Mouse (Mus musculus) c-Kit-negative CD71-positive TER-119-positive erythroid progenitor cells, embryonic 14.5 days (primary cell): ENCODE results near the gene Mthfr.
"Not testable (repeated sequence)": the region's sequence is repeated elsewhere in the genome, so short reads cannot be mapped to it uniquely, and the experiment has no call there.

Experiments used
- DNase-seq: peaks from one replicate; pipeline ENCODE4 v3.0.0-alpha.2; 2013; ENCODE audit warnings: low read depth, low spot score

The Mthfr gene

DNA sequence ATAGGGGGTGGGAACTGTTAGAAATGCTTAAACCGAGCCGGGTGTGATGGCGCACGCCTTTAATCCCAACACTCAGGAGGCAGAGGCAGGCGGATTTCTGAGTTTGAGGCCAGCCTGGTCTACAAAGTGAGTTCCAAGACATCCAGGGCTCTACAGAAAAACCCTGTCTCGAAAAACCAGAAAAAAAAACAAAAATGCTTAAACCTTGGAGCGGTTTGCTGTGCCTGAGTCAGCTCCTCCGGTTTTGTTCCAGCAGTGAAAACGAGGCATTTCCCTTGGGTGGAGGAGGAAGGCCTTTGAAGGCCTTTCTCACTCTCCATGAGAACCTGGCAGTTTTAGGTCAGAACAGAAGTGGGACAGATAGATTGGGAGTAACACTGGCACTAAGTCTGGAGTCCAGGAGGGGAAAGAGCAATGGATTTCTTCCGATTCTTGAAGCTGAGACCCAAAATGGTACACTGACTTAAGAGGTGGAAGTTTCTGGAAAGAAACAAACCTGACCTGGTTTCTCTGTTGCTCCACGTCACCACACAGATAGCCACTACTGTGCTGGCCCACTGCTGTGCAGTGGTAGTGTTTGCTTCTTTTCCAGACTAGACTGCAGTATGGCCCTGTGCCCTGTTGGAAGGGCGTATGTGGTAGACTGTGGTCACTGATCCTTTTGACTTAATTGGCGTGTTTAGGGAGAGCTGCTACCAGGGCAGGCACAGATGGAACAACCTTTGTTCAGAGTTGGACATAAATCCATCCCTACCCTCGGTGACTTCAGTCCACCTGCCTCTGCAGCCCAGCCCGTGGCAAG is 1.4 kb downstream of the Mthfr start:
- DNase-seq = no peak

DNA sequence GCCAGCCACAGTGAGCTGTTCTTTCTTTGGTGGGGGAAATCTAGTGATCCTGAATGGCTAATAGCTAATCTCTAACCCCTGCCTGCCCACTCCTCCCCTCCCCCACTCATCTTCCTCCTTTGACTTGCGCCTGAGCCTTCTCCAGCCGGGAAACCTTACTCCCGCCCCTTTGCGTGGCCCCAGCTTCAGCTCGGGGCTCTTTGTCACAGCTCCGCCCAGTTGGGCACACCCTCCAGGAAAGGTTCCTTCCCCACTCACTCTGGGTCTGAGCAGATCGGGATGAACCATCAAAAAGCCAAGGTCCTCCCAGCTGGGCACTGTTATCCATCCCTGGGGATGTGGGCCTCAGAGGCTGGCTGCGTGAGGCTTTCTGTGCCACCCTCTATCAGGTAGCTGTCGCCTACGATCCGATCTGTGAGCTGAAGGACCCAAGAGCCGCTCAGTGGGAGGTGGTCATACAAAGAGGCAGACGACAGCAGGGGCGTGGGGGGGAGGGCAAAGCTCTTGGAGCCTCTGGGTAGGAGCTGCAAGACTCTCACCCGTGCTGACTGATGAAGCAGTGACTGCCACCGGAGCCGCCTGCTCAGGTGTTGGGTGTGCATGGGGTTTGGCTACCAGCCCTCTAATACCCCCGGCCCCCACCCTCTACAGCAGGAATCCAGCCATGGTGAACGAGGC is 2.2 kb downstream of the Mthfr start:
- peak; percentile 71 for DNase-seq

DNA sequence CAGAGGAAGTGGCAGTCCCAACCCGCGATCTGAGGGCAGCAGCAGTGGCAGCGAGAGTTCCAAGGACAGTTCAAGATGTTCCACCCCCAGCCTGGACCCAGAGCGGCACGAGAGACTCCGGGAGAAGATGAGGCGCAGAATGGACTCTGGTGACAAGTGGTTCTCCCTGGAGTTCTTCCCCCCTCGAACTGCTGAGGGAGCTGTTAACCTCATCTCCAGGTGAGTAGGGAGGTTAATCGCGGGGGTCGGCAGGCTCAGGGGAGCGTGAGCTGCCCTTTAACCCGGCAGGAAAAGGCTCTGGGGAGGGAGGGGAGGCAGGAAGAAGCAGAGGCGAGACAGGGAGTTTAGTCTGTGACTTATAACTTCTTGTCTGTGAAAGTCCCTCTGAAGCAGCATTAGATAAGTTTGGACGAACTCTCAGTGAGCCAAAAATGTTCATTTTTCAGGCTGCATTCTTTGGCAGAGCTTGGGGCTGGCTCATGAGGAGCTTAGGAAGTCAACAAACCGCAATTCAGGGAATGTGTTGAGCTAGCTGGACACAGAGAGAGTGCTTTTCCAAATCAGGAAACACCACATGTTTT is 2.8 kb downstream of the Mthfr start:
- DNase-seq = no peak

DNA sequence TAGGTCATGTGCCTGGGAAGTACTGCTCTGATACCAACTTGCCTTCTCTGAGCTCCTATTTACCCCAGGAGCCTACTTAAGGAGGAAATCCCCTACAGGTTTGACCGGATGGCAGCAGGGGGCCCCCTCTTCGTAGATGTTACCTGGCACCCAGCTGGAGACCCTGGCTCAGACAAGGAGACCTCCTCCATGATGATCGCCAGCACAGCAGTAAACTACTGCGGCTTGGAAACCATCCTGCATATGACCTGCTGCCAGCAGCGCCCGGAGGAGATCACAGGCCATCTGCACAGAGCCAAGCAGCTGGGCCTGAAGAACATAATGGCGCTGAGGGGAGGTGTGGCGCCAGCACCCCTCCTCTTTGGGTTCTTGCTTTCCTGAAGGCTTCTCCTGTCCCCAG is 4.5 kb downstream of the Mthfr start:
- not testable (repeated sequence) for DNase-seq

- no peak for DNase-seq
Observed at GRCm38 (mm10) chr4:148044113-148044512, 5.2 kb downstream of the Mthfr start.

GRCm38 (mm10) chr4:148046450-148047031 is 7.7 kb downstream of the Mthfr start:
- peak; percentile 48 for DNase-seq

DNA sequence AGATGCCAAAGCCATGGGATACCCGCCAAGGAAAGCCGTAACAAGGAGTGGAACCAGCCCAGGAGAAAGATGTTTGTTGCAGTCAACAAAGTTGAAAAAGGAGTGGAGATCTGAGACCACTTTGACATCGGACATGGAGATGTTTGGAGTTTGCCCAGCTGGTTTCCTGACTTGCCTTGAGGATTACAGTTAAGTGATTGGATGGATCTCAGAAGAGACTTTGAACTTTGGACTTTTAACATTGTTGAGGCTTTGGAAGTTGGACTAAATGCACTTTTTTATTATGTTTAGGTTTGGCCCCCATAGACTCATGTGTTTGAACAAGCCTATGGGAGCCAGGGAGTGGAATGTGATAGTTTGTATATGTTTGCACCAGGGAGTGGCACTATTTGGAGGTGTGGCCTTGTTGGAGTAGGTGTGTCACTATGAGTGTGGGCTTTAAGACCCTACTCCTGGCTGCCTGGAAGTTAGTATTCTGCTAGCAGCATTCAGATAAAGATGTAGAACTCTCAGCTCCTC is 11.6 kb downstream of the Mthfr start:
- not testable (repeated sequence) for DNase-seq

GRCm38 (mm10) chr4:148051046-148051776 is 12.3 kb downstream of the Mthfr start:
- no peak for DNase-seq

DNA sequence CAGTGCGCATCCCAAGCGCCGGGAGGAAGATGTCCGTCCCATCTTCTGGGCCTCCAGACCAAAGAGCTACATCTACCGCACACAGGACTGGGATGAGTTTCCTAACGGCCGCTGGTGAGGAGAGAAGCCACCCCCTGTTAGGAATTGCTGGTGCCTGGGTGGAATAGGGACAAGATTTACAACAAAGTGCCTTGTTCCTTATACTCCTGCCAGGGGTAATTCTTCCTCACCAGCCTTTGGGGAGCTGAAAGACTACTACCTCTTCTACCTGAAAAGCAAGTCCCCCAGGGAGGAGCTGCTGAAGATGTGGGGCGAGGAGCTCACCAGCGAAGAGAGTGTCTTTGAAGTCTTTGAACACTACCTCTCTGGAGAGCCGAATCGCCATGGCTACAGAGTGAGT is 13.0 kb downstream of the Mthfr start:
- DNase-seq = no peak

DNA sequence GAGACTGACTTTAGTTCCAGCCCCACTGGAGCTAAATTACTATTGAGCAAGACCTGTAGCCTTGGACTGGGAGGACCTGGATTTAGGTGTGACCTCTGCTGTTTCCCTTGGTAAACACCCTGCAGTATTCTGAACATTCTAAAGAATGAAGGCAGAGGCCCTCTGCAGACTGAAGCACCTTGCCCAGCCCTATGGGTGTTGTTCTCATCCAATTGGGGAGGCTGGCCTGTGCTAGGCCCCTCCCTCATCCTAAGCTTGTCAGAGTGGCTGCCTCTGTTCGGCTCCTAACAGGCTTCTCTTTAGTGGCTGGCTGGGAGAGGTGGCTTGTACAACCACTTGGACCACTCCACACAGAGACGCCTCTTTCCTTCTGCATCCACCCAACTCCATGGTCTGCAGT is 14.1 kb downstream of the Mthfr start:
- no peak for DNase-seq

DNA sequence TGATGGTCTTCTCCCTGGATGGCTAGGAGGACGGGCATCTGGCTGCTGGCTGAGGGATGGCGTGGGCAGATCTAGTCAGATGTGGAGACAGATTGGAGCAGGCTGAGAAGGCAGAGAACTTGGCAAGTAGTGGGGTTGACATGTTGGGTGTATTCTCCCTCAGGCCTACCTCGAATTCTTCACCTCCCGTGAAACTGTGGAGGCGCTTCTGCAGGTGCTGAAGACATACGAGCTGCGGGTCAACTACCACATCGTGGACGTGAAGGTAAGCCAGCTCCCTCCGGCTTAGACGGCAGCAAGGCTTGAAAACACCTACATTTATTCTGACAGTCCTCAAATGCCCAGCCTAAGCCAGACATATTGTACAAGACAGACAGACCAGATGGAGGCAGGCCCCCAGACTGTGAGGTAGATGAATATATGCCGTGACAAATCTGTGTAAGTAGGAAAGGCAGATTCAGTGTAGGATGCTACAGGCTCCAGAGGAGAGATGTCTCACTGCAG is 14.6 kb downstream of the Mthfr start:
- no peak for DNase-seq

GRCm38 (mm10) chr4:148054961-148055695 is 16.3 kb downstream of the Mthfr start:
- no peak for DNase-seq

- no peak for DNase-seq
Observed at GRCm38 (mm10) chr4:148056246-148056645, 17.4 kb downstream of the Mthfr start.

DNA sequence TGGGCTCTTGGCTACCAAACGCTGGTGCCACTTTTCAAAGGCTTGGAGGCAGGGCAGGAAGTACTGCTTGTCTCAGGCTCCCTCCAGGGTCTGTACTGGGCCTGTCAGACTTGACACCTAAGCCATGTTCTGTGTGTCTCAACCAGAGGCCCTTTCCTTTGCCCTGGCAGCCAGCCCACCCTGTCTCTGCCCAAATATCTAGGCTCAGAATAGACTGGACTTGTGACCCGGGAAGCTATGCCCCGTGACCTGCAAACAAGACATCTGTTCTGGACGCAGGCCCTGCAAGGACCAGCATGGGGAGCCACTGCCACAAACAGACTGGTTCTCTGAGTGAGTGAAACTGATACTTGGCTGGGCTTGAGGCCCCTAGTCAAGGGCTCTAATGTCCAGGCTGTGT is 17.9 kb downstream of the Mthfr start:
- DNase-seq = no peak

DNA sequence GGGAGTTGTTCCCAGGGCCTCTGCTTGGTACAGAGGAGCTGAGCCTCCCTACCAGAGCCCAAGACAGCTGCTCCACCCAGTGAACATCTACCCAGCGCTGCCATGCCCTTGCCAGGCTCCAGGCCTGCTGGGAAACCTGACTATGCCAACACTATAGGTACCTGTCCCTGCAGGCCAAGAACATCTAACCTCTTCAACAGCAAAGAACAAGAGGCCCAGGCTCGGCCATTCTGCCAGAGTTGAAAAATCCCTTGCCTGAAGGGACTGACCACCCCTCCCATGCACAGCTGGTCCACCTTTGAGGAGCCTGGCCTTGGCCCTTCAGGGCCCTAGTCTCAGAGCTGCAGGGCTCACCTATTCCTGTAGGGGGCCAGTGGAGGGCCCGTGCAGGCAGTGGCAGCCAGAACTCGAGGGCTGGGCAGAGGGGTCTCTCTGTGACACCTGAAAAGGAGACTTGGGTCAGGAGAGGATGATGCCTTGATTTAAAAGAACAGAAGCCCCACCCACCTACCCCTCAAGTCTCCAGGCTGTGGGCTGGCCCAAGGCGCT is 18.9 kb downstream of the Mthfr start:
- DNase-seq = no peak

- no peak for DNase-seq
Observed at GRCm38 (mm10) chr4:148058218-148058819, 19.4 kb downstream of the Mthfr start.

DNA sequence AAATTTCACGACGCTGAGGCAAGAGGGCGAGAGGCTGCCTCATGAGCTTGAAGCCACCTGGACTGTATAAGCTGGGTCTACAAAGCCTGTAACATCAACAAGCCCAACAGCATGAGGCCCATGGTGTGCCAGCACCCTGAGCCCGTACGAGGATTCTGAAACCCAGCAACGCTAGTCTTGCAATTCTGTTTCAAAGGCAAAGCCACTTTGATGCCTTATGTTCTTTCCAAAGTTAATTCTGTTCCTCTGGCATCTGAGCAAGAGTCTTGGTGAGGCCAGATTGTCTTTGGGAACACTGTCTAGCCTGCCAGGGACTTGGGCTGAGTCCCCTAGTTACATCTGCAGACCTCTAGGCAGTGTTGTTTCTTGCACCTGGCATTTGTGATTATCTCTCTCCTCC is 20.1 kb downstream of the Mthfr start:
- DNase-seq = no peak

GRCm38 (mm10) chr4:148060120-148061085 is 21.5 kb downstream of the Mthfr start:
- no peak for DNase-seq

- no peak for DNase-seq
Observed at GRCm38 (mm10) chr4:148061086-148061480, 22.2 kb downstream of the Mthfr start.
